Mouse (Mus musculus): ENCODE results near the gene Msl1.

GRCm38 (mm10) chr11:98804605-98805004, 9.3 kb downstream of the Msl1 start, which contains the start of gene Casc3:
- TF ChIP-seq CTCF (IDR thresholded peaks at IDR 0.05; ENCODE audit: control insufficient read depth, insufficient read depth, insufficient read length) (no peak), CEBPB (IDR thresholded peaks at IDR 0.05; ENCODE audit: low read depth) (no peak)
